Mouse (Mus musculus): Measurements from ENCODE around the gene Asic2. TPM values are rescaled to one million over a fixed set of nuclear protein-coding genes. Genes with fewer than 3 reads are reported as not detected.
A peak's percentile ranks its signal among the peaks of the same experiment; 100 is the strongest.

Asic2 gene
- polyA plus RNA-seq, 1 experiment: not detected

GRCm38 (mm10) chr11:80954147-80954546 lies 1014.1 kb downstream of the Asic2 start:
- Histone ChIP-seq H3K4me3 (replicated peaks; ENCODE audit: control insufficient read depth, low read depth, low read length) (no peak overlapping the region), H3K4me1 (ENCODE audit: control insufficient read depth, insufficient read depth, low read length) (no peaks in the 10 kb centered on the region), H3K27ac (ENCODE audit: control insufficient read depth, insufficient read depth, low read depth, low read length, poor library complexity) (no peak overlapping the region)
- no peak for TF ChIP-seq POLR2A (IDR thresholded peaks at IDR 0.05; ENCODE audit: borderline replicate concordance, control insufficient read depth, low read depth, low read length)
- no peak for TF ChIP-seq CTCF (IDR thresholded peaks at IDR 0.05; ENCODE audit: control insufficient read depth, insufficient read depth, low read length)
- WGBS: 65% methylated on average over 8 of the region's 8 CpGs

DNA sequence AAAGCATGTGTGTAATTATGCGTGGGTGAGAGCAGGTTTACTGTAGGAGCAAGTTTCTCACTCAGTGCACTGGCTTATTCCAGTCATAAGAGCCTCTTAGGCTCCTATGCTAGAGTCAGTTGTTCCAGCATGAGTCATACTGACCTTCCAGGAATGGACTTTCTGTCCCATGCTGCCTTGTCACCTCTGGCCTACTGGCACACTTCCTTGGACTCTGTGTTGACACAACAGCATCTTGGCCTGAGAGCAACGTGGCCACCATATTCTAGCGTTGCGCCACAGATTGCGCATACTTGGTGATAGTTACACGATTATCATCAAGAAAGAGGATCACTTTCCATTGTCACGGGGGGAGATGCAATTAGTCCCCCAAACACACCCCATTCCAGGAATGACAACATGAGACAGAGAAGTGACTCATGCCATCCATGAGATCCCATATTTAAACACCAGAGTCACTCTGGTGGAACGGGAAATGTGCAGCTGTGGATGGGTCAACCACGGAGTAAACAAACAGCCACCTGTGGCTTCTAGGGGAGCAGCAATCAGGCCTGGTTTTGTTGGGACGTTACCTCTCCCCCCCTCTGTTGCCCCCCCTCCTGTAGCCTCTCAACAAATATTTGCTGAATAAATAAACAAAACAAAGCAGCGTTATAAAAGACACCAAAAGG lies 1019.1 kb downstream of the Asic2 start:
- no peak for TF ChIP-seq CTCF (IDR thresholded peaks at IDR 0.05; ENCODE audit: control insufficient read depth, insufficient read depth, low read length)
- no peak for TF ChIP-seq POLR2A (IDR thresholded peaks at IDR 0.05; ENCODE audit: borderline replicate concordance, control insufficient read depth, low read depth, low read length)
- H3K4me1 ChIP-seq (ENCODE audit: control insufficient read depth, insufficient read depth, low read length): no peaks in the 10 kb centered on the region
- no peak overlapping the region for H3K27ac ChIP-seq (ENCODE audit: control insufficient read depth, insufficient read depth, low read depth, low read length, poor library complexity)
- 72% methylated on average over 11 of the region's 11 CpGs for WGBS
- H3K4me3 ChIP-seq (replicated peaks; ENCODE audit: control insufficient read depth, low read depth, low read length): no peak overlapping the region

DNA sequence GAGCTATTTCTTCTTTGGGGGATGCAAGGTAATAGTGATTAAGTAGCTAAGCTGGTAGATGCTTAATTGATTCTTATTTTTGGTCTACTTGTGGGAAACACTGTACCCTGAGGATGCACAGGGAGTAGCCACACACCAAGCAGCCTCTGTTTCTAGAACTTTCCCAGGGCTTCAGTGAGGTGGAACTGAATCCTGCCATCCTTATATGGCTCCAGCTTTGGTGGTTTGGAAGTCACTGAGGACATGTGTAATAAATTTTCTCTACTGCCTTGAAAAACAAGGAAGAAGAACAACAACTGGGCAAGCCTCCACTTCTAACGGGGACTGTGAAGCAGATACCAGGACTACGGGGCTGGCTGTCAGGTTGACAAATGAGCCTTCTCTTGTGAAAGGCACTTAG lies 1020.2 kb downstream of the Asic2 start:
- TF ChIP-seq POLR2A (IDR thresholded peaks at IDR 0.05; ENCODE audit: borderline replicate concordance, control insufficient read depth, low read depth, low read length) (no peak), CTCF (IDR thresholded peaks at IDR 0.05; ENCODE audit: control insufficient read depth, insufficient read depth, low read length) (no peak)
- Histone ChIP-seq H3K27ac (ENCODE audit: control insufficient read depth, insufficient read depth, low read depth, low read length, poor library complexity) (no peak overlapping the region), H3K4me3 (replicated peaks; ENCODE audit: control insufficient read depth, low read depth, low read length) (no peak overlapping the region), H3K4me1 (ENCODE audit: control insufficient read depth, insufficient read depth, low read length) (no peaks in the 10 kb centered on the region)
- 8% methylated on average over 2 of the region's 2 CpGs for WGBS

- Histone ChIP-seq H3K27ac (ENCODE audit: control insufficient read depth, insufficient read depth, low read depth, low read length, poor library complexity) (no peak overlapping the region), H3K4me3 (replicated peaks; ENCODE audit: control insufficient read depth, low read depth, low read length) (no peak overlapping the region), H3K4me1 (ENCODE audit: control insufficient read depth, insufficient read depth, low read length) (no peaks in the 10 kb centered on the region)
- 77% methylated on average over 6 of the region's 6 CpGs for WGBS
- TF ChIP-seq CTCF (IDR thresholded peaks at IDR 0.05; ENCODE audit: control insufficient read depth, insufficient read depth, low read length) (no peak), POLR2A (IDR thresholded peaks at IDR 0.05; ENCODE audit: borderline replicate concordance, control insufficient read depth, low read depth, low read length) (no peak)
These were observed 1022.1 kb downstream of the Asic2 start for GRCm38 (mm10) chr11:80946163-80946562.

- TF ChIP-seq POLR2A (IDR thresholded peaks at IDR 0.05; ENCODE audit: borderline replicate concordance, control insufficient read depth, low read depth, low read length) (no peak), CTCF (IDR thresholded peaks at IDR 0.05; ENCODE audit: control insufficient read depth, insufficient read depth, low read length) (no peak)
- H3K4me3 ChIP-seq (replicated peaks; ENCODE audit: control insufficient read depth, low read depth, low read length): no peak overlapping the region
- 86% methylated on average over 19 of the region's 19 CpGs for WGBS
- H3K4me1 ChIP-seq (ENCODE audit: control insufficient read depth, insufficient read depth, low read length): no peaks in the 10 kb centered on the region
- no peak overlapping the region for H3K27ac ChIP-seq (ENCODE audit: control insufficient read depth, insufficient read depth, low read depth, low read length, poor library complexity)
These were observed 1044.8 kb downstream of the Asic2 start for GRCm38 (mm10) chr11:80923286-80923951.

- Histone ChIP-seq H3K4me1 (ENCODE audit: control insufficient read depth, insufficient read depth, low read length) (no peaks in the 10 kb centered on the region), H3K27ac (ENCODE audit: control insufficient read depth, insufficient read depth, low read depth, low read length, poor library complexity) (no peak overlapping the region), H3K4me3 (replicated peaks; ENCODE audit: control insufficient read depth, low read depth, low read length) (no peak overlapping the region)
- 77% methylated on average over 5 of the region's 5 CpGs for WGBS
- TF ChIP-seq POLR2A (IDR thresholded peaks at IDR 0.05; ENCODE audit: borderline replicate concordance, control insufficient read depth, low read depth, low read length) (no peak), CTCF (IDR thresholded peaks at IDR 0.05; ENCODE audit: control insufficient read depth, insufficient read depth, low read length) (no peak)
These were observed 1049.9 kb downstream of the Asic2 start for GRCm38 (mm10) chr11:80918332-80918731.

DNA sequence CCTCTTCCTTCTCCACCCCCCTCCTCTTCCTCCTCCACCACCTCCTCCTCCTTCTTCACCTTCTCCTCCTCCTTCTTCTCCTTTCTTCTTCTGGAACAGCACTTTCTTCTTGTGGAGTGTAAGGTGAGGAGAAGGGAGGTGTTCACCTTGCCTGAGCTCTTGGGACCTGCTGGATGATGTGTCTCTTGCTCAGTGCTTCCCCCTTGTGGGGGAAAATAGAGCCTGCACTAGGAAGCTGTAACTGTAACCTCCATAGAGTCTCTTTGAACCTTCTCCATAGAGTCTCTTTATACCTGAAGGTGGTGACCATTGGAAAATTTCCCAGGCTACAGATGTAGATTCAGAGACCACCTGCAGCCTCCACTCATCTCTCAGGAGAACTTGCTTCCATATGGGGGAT lies 1050.6 kb downstream of the Asic2 start:
- no peak for TF ChIP-seq POLR2A (IDR thresholded peaks at IDR 0.05; ENCODE audit: borderline replicate concordance, control insufficient read depth, low read depth, low read length)
- TF ChIP-seq CTCF (IDR thresholded peaks at IDR 0.05; ENCODE audit: control insufficient read depth, insufficient read depth, low read length): peak; percentile 26; the same call in 1 of the 2 replicates
- H3K27ac ChIP-seq (ENCODE audit: control insufficient read depth, insufficient read depth, low read depth, low read length, poor library complexity): no peak overlapping the region
- no peaks in the 10 kb centered on the region for H3K4me1 ChIP-seq (ENCODE audit: control insufficient read depth, insufficient read depth, low read length)
- no peak overlapping the region for H3K4me3 ChIP-seq (replicated peaks; ENCODE audit: control insufficient read depth, low read depth, low read length)

GRCm38 (mm10) chr11:80913408-80914024 lies 1054.7 kb downstream of the Asic2 start:
- WGBS: 35% methylated on average over 4 of the region's 4 CpGs
- no peak overlapping the region for H3K27ac ChIP-seq (ENCODE audit: control insufficient read depth, insufficient read depth, low read depth, low read length, poor library complexity)
- H3K4me1 ChIP-seq (ENCODE audit: control insufficient read depth, insufficient read depth, low read length): no peaks in the 10 kb centered on the region
- H3K4me3 ChIP-seq (replicated peaks; ENCODE audit: control insufficient read depth, low read depth, low read length): no peak overlapping the region
- TF ChIP-seq CTCF (IDR thresholded peaks at IDR 0.05; ENCODE audit: control insufficient read depth, insufficient read depth, low read length) (no peak), POLR2A (IDR thresholded peaks at IDR 0.05; ENCODE audit: borderline replicate concordance, control insufficient read depth, low read depth, low read length) (no peak)
